In the genomic region with DNA sequence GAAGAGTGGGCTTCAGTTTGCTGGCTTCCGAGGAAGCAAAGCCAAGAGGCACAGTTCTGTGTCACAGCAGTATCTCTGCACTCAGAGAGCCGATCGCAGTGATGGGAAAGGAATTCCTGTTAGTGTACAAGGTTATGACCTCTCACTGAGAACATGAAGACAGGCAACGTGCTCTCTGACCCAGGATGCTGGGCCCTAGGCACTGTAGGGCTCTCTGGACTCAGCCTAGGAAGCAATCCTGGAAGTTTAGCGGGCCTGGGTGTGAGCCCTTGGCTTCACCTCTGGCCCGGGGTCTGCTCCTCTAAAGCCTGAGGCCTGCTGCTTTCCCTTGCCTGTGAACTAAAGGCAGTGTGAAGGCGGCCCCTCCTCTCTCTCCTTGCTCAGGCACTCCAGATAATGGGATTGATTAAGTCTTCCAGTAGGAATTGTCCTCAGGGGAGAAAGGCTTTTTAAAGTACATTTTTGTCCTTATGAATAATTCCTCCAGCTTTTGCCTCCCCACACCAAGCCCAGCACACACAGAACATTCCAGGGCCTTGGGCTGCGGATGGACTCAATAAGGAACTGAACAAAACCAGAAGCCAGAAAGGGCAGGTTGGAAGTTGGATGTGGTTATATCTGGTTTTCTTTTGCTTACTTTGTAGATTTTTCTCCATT, we compare ENCODE assay signal across 12 mouse cellular contexts. TPM values are rescaled to one million over a fixed set of nuclear protein-coding genes. Genes with fewer than 3 reads are reported as not detected.
DNase-seq lines count a peak whose midpoint lies in the region; ATAC-seq and TF ChIP-seq lines count a peak whose summit lies in the region.
"Had no signal": no experiment of that assay in that cellular context is flagged by ENCODE, and none has a peak within 500 bp of the region (broad histone marks: within the 10 kb centered on the region; RNA-seq: fewer than 3 reads in every experiment).

No protein-coding gene starts in this region.

- no peaks in the 10 kb centered on the region for H3K9me3 ChIP-seq in heart, embryonic 10.5 days
- no peaks in the 10 kb centered on the region for H3K9me3 ChIP-seq in lung, embryonic 14.5 days (ENCODE audit: low read depth, low read length)
- H3K9me3 ChIP-seq: liver, embryonic 13.5 days; megakaryocyte, embryonic 14.5 days had no signal

- H3K27me3 ChIP-seq in heart, embryonic 10.5 days (ENCODE audit: insufficient read depth, poor library complexity, severe bottlenecking) = peaks cover 9% of the 10 kb centered on the region
- no peaks in the 10 kb centered on the region for H3K27me3 ChIP-seq in lung, embryonic 14.5 days (ENCODE audit: insufficient read depth, low read length)
- H3K27me3 ChIP-seq: liver, embryonic 13.5 days had no signal

- no peaks in the 10 kb centered on the region for H3K36me3 ChIP-seq in heart, embryonic 10.5 days
- H3K36me3 ChIP-seq in lung, embryonic 14.5 days (ENCODE audit: insufficient read depth) = no peaks in the 10 kb centered on the region

- H3K4me1 ChIP-seq in heart, embryonic 10.5 days = peaks cover 50% of the 10 kb centered on the region
- peaks cover 9% of the 10 kb centered on the region; the same call in 1 of the 2 replicates for H3K4me1 ChIP-seq in lung, embryonic 14.5 days (ENCODE audit: insufficient read depth)

- WGBS in heart, embryonic 10.5 days = 20% methylated on average over 8 of the region's 8 CpGs
- 32% methylated on average over 8 of the region's 8 CpGs for WGBS in lung, embryonic 14.5 days

- no peak overlapping the region for H3K4me2 ChIP-seq in lung, embryonic 14.5 days
- H3K4me2 ChIP-seq: liver, embryonic 13.5 days had no signal

- no peak for ATAC-seq in lung, embryonic 14.5 days (ENCODE audit: insufficient read depth)

- no peak for DNase-seq in heart, embryonic 10.5 days (ENCODE audit: low spot score)
- DNase-seq in heart, adult 9 months (ENCODE audit: low spot score in 2 of 2) = no peak
- no peak for DNase-seq in lung, embryonic 14.5 days
- DNase-seq in lung, postnatal 25 days (ENCODE audit: low spot score) = no peak
- DNase-seq in embryo, embryonic 11 days = peak; percentile 63
- DNase-seq in mesoderm, embryonic 11.5 days (ENCODE audit: low read depth, low spot score) = peak; percentile 55
- no peak for DNase-seq in adrenal gland, adult (ENCODE audit: inconsistent age in 2 of 2, low spot score in 1 of 2)
- no peak for DNase-seq in urinary bladder, postnatal 4 days (ENCODE audit: low spot score in 2 of 2)
- DNase-seq: heart, postnatal 14 days; liver, embryonic 13.5 days had no signal

- peak overlapping the region; percentile 76 for H3K27ac ChIP-seq in heart, embryonic 10.5 days
- H3K27ac ChIP-seq in lung, embryonic 14.5 days (ENCODE audit: low read depth) = peak overlapping the region; percentile 36; the same call in 1 of the 2 replicates
- H3K27ac ChIP-seq: layer of hippocampus, adult 2 months; liver, embryonic 13.5 days had no signal

- H3K4me3 ChIP-seq in heart, embryonic 10.5 days = no peak overlapping the region
- no peak overlapping the region for H3K4me3 ChIP-seq in lung, embryonic 14.5 days (ENCODE audit: low read depth, low read length)
- H3K4me3 ChIP-seq: layer of hippocampus, adult 2 months; liver, embryonic 13.5 days; megakaryocyte, embryonic 14.5 days had no signal

- H3K9ac ChIP-seq in lung, embryonic 14.5 days = no peak overlapping the region
- H3K9ac ChIP-seq: liver, embryonic 13.5 days had no signal

- TF ChIP-seq CTCF in lung, embryonic 14.5 days (IDR thresholded peaks at IDR 0.05; ENCODE audit: low read depth) = no peak

RNA-seq across cellular contexts. Expression of a gene that starts 2.8 kb away (rescaled TPM):
- polyA plus RNA-seq in heart, embryonic 10.5 days (2016; fragmentation: Nextera tagmentation; extraction: Ambion mirVana) = 2.0 and 2.9 TPM in 2 replicates
- 3.9 and 5.3 TPM in 2 replicates for polyA plus RNA-seq in lung, embryonic 14.5 days (2014; fragmentation: Nextera tagmentation; extraction: Ambion mirVana)

Comparison
In these comparisons a context has a peak if more than half of its experiments do, and no peak if none do; other contexts are left out.
1. DNase-seq: peak in embryo, embryonic 11 days (single experiment) and mesoderm, embryonic 11.5 days (single experiment); none in heart, embryonic 10.5 days (single experiment), heart, adult 9 months (0 of 2), lung, embryonic 14.5 days (single experiment), lung, postnatal 25 days (single experiment), adrenal gland, adult (0 of 2) and urinary bladder, postnatal 4 days (0 of 2).